Mouse (Mus musculus) spleen, postnatal 36 days (tissue): Measurements from ENCODE around the gene BC017158.

Experiments
- DNase-seq, 2 experiments: peaks; one replicate each; pipeline ENCODE4 v3.0.0; 2022; ENCODE audit warnings: low spot score in 2 of 2, mixed read lengths in 1 of 2

The BC017158 gene

DNA sequence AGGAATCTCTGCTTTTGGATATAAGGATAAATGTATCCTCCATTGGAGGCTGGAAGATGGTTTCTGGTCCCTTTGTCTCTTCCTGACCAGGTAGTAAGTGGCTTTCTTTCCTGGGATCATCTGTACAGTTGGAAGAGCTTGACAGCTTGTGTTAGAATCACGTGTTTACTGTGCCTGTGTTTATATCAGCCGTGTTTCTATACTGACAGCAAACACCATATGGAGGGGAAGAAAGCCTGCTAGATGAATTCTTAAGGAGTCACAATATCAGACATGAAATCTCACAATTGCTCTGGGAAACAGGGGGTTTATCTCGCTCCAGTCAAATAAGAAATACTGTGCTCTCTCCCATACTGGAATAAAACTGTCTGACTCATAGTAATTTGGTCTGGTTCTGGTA, 11.2 kb upstream of the BC017158 start:
- DNase-seq: no peak

DNA sequence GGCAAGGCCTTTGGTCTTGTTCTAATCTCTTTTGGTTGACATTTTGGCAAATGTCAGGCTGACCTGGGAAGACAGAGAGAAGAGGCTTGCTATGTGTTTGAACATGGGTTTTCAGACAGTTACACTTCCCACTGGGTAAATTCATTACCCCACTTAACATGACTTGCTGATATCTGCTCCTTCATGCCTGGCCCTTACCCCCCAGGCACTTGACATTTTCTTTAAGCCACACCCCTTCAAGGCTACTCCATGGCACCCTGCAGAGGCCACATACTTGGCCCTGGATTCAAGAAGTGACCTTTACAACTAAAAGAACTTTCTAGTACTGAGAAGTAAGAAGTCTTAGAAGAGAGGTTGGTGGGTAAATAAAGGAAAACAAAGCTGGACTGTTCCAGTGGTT, 9.9 kb upstream of the BC017158 start:
- no peak for DNase-seq

DNA sequence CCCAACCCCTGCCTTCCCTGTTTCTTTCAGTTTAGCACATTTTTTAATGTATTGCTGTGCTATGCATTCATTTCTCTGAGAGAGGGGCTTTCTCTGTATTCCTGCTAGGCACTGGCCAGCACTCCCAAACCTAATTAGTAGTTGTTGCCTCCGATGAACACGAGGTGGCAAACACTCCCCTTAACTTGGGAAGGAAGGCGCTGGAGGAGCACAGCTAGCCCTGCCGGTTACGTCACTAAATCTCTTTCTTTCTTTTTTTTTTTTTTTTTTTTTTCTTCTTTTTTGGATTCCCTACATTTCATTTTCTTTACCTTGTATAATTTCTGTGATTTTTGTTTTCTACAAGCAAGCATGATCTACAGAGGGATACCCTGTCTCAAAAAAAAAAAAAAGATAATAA, 6.9 kb upstream of the BC017158 start:
- DNase-seq: peak in 1 of 2 experiments; percentile 19

DNA sequence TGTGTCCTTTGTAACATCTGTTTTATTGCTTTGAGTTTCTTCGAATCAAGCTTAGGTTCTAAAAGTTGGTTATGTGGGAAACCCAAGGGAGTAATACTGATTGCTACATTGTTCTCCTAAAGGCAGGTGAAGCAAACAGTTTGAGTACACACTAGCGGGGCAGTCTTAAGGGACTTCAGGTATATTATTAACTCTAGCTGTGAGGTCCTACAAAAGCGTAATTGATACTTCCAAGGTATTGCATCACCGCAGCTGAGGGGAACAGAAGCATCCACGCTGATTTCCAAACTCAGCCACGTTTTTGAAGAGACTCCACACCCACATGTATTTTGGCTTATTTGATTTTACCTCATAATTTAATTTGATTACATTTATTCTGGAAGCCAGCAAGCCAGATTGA, 6.2 kb upstream of the BC017158 start:
- no peak for DNase-seq

DNA sequence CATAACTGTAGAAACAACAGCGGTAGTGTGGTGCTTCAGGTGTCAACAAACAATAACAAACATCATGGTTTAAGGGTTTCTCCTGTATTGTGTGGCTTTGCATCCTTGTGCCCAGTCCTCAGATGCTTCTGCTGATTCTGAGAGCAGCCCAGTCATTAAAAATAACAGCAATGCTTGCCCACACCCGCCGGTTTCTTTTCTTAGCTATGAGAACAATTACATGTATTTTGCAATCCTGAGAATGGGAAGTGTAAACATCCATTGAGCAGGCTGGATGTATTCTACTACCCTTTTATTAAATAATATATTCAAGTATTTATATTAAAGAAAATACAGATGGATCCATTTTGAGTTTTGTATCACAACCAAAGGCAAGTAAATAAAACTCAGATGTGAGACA, 4.2 kb upstream of the BC017158 start:
- DNase-seq: no peak

DNA sequence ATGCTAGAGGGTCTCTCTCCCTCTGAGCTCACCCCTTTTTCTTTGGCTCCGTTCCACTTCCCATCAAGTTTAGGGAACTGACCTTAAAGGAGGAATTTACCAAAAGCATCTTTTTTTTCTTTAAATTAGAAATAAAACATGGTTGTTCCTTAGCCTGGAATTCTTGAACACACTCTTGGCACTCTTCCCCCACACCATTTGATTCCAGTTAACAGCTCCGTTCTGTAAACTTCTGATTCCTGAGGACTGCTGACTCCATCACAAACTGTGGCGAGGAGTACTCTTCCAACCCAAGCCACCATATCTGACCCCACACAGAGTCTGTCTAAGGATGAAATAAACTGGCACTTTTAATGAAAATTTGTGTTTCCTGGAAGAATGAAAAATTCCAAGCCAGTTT, 3.0 kb upstream of the BC017158 start:
- DNase-seq: no peak

DNA sequence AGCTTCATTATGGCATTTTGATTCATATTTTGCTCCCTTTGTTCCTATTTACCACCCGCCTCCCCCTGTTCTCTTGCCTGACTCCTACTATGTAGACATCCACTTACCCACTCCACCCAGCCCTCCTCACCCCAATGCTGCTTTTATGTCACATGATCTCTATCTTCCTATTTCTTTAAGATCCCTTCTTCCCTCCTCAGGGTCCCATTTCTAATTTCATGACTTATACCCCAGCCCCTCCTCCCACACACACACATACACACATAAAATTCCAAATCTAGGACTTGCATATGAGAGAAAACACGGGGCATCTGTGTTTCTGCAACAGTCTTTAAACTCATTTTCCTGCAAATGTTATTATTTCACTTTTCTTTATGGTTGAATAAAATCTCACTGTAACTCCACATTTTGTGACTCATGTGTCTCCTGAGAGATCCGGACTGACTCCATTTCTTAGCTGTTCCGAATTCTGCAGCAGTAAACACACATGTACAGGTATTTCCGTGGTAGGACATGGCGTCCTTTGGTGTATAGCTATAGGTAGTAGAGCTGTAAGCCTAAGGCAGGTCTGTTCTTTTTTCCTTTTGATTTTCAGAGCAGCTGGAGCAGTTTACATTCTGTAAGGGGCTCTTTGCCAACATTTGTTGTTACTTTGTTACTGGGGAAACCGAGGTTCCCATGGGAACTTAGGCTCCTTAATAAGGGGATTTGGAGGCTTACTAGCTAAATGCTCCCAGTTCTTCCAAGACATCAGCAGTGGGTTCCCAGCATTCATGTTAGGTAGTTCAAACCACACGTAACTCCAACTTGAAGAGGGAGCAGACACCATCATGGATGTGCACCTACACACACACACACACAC, 742 bp upstream of the BC017158 start:
- no peak for DNase-seq

DNA sequence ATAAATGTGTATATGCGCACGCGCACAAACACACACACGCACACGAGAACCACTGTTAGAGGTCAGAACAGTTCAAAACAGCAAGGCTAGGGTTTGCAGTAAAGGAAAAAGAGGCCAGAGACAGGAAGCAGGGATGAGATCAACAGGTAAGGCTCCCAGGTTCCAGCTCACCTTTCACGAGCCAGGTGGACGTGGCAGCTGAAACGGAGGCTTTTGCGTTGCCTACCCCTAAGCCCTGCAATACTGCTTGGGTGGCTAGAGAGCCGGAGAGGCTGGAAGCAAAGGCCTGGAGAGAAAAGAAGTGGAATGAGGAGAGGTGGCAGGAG, 716 bp downstream of the BC017158 start:
- no peak for DNase-seq

DNA sequence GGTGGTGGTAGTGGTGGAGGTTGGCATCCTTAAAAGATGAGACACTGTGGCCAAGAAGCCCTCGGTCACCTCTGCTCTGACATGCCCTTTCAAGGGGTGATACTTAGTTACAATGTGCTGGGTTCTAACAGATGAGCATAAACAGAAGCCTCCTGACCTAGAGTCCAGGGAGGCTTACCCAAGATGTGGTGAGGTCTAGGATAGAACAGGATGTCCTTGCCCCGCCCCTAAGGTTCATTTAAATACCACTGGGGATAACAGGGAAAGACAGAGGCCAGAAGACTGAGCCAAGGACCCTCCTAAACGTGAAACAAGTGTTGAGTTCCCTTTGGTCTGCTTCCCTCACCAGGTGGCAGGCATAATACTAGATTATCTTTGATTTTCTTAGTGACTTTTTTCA, 1.5 kb downstream of the BC017158 start:
- DNase-seq: peak in 1 of 2 experiments; percentile 21

DNA sequence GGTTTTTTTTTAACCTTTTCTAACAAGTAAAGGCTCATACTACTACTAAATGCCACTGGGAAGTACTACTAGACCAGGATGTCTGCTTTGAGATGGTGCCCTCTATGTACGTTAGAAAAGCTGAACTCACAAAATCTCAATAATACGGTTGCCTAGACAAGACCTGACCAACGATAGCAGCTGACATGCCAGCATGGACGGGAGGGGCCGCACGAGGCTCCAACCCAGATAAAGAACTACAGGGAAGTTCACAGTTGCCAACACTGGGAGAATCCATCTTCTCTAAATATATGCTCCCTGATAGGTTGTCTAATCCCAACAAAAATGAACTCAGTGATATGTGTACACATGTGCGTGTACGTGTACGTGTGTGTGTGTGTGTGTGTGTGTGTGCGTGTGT, 3.2 kb downstream of the BC017158 start:
- DNase-seq: peak in 1 of 2 experiments; percentile 20

DNA sequence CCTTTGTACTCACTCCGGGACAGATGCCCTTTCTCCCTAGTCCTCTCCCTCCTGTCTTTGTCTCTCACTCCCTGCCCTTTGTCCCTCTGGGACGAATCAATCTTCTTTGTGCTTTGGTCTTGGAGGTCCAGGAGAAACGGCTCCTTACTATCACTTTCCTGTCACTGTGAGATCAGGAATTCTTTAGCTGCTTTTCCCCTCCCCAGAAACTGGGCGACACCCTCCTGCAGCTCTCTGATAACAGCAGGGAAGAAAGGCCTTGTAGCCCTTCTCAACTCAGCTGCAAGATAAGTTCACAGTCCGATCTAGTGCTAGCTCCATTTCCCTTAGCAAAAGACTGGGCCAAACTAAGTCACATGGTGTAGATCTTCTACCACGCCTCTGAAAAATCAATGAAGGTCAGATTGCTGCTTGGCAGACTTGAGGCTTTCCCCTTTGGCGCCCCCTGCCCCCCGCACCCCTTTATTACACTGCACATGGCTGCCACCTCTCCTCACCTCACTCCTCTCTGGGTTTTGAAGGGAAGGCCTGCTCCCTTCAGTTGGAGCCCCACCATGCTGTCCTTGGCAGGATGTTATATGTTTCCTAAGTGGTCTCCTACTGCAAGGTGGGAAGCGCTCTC, 8.9 kb downstream of the BC017158 start:
- DNase-seq: peak; percentile 55 to 70

DNA sequence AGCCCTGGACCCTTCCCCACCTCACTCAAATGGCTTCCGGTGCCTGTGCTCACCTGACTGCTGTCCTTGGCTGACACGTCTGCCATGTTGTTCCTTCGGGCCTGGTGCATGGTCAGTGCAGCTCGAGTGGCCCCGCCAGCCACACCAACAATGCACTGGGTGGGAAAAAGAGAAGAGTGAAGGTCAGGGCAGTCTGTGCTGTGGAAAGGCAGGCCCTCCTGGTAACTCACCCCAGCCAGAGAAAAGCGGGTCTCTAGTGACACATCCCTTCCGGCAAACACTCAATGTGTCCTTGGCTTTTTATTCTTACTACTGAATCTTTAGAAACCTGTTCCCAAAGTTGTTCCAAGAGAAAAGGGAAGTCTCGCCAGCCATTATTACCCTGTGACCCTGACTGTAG, 12.9 kb downstream of the BC017158 start:
- no peak for DNase-seq

DNA sequence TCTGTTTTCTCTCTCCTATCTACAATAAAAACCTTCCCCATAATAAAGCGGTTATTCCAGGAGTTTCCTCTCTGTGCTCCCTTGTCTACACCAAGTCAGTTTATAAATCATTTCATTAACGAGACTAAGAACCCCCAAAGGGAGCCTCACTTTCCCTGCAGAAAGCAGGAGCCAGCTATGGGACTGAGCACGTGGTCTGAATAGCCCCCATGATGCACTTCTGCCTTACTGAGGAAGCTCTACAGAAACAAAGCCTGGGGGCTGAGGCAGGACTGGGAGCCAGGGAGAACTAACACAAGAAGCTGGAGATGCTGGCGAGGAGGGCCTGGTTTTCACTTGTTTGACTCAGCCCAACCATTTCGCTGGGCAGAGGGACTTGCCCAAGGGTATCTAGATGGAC, 13.9 kb downstream of the BC017158 start:
- no peak for DNase-seq

DNA sequence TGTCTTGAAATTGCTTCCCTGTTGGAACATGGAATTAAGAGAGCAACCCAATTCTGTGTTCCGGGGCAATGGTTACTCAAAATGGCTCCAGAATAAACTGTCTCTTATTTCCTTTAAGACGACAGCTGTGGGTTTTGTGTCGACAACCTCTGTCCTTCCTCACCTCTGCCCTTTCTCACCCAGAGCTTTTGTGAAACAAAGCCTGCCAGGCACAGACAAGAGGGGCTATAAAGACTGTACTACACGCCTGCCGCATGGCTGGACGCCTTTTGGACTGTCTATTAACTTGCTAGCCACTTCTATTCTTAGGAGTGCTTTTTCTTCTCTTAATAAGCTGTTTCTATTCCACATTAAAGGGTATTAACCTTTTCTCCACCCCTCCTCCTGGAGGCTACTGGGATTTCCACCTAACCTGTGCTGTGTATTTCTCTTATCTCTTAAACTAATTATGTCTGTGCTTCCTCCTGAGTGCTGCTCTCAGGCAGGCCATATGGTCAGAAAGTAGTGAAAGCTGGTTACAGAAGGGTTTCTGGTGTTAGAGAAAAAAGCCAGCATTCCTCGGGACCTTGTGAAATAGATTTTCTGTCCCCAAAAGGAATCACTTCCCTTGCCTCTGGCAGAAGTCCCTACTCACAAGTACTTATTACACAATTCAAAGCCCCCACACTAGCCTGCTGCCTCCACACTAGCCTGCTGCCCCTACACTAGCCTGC, 15.3 kb downstream of the BC017158 start:
- DNase-seq: no peak

DNA sequence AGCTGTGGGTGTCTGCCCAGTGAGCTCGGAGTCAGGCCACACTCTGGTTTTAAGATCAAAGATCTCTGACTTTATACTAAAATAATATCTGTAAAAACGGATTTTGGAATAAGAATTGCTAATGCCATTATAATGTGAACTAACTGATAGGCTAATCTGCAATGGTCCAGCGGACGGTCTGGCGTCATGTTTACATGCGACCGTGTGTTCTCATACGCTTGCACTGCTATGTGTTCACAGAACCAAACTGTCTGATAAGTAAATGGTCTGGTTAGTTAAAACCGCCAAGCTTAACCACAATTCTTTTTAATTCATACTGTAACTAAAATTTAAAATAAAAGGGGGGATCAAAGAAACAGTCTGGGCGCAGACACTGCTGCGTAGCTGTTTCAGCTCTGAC, 16.2 kb downstream of the BC017158 start:
- no peak for DNase-seq

DNA sequence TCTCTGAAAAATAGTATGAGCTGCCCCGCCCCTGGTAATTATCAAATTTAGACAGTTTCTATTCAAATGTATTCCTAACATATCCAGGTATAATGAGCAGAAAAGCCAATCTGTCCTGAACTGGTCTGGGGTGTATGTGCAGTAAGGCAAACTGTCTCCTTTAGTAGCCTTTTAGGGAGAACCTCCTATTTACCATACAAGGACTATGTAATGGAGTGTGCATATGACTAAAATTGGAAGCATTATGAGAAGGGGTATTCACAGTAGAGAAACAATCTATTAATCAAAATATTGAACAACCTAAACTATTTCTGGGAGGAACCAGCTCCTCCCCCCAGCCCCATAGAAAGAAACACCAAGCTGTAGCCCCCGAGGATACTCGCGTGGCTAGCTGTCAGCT, 18.2 kb downstream of the BC017158 start:
- DNase-seq: no peak

DNA sequence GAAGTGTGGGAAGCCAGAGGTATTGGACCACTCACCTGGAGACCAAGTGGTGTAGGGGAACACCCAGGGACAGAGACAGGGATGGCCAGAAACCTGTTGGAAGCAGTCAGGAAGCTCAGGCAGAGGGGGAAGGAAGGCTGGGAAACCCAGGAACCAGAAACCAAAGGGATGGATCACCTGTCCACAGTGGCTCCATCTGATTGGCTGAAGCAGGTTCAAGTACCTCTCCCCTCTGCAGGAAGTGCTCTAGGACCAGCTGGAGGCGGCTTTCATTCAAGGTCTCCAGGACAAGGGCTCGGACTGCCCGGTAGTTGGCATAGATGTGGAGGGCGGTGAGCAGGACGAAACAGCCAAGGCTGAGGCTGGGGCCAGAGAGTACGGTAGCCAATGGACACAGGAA, 21.9 kb downstream of the BC017158 start:
- no peak for DNase-seq

DNA sequence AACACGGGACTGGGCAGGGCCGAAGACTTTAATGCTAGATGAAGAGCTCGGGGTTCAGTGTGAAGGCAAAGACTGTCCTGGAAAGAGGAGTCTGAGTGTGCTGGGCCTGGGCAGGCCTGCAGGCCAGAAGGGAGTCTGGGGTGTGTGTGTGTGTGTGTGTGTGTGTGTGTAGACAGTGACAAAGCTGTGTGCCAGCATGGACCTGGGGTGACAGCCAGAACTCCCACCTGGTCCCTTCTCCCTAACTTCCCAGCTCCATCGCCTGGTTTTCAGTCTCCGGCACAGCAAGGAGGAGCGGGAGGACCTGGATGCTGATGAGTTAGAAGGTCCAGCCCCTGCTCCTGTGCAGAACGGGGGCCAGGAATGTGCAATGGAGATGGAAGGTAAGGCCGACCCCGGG, 26.5 kb downstream of the BC017158 start:
- DNase-seq: no peak

DNA sequence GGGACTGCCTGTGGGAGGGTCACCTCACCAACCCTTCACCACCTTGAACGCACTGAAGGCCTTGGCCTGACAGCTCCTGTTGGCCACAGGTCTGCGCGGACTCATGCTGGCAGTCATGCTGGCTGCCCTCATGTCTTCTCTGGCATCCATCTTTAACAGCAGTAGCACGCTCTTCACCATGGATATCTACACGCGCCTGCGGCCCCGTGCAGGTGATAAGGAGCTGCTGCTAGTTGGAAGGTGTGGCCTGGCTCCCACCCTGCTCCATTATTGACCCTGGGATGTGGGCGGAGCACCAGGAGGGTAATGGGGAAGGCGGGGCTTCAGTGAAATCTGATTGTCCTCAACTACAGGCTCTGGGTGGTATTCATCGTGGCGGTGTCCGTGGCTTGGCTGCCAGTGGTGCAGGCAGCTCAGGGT, 27.5 kb downstream of the BC017158 start:
- DNase-seq: peak; percentile 21 to 53

DNA sequence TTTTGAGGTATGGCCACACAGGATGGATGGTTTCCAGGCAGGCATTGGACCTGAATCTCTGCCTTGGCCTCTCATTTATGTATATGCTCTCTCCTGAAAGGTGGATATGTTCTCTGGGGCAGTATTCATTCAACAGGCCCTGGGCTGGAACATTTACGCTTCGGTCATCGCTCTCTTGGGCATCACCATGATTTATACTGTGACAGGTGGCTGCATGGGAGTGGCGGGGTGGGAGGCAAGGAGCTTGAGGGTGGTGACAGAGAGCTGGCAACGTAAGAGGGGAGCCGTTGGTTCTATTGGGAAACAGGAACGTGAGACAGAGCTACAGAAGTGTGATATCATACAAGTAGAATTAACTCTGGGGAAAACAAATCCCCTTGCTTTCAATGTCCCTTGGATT, 30.2 kb downstream of the BC017158 start:
- DNase-seq: no peak

DNA sequence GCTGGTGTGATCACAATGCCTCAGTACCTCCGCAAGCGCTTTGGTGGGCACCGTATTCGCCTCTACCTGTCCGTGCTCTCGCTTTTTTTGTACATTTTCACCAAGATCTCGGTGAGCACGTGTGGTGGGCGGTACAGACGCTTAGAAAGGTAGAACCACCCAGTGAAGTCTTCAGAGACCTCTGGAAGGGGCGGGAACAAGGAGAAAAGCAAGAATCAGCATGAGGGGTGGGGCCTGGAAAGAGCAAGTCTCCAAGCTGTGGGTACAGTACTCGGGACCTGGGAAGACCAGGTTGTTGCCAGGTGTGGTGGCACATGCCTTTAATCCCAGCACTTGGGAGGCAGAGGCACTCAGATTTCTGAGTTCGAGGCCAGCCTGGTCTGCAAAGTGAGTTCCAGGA, 30.6 kb downstream of the BC017158 start:
- DNase-seq: no peak

DNA sequence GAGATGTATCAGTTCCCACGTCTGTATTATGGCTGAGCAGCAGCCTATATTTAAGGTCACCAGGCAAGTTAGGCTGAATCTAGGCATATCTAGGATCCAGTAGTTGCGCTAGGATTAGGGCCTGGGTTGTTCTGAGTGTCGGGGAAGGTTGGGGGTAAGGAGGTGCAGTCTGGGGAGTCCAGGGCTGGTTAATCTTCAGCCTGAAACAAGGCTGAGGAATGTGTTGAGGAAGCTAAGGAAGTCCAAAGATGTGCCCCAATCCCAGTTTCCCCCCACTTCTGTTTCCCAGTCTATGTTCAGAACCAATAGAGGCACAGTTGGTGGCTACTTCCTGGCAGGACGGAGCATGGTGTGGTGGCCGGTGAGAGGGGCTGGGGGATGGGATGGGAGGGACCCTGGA, 31.9 kb downstream of the BC017158 start:
- no peak for DNase-seq

DNA sequence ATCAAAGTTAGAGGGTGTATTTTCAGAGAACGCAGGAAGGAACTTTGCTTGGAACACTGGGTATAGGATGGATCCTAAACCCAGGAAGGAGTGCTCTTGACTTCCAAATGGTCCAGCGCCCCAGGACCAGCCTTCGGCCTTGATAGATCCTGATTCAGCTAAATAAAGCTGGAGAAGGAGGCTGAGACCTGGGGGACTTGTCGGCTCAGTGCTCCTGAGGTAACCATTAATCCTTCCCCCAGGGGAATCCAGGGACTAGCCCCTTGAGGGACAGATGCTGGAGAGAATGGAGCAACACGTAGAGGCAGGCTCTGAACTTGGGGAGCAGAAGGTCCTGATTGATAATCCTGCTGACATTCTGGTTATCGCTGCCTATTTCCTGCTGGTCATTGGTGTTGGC, 32.6 kb downstream of the BC017158 start, which contains the start of gene Slc5a2:
Gene Slc5a2, plus strand, starts transcription at position 247 of the 400 bp plus-strand sequence.
- no peak for DNase-seq
